ENCODE assay signal across 10 mouse cellular contexts in genomic region chr2:160413982-160414381, GRCm38 (mm10). TPM values are rescaled to one million over a fixed set of nuclear protein-coding genes. Genes with fewer than 3 reads are reported as not detected.
DNase-seq lines count a peak whose midpoint lies in the region; ATAC-seq and TF ChIP-seq lines count a peak whose summit lies in the region.
"Had no signal": no experiment of that assay in that cellular context is flagged by ENCODE, and none has a peak within 500 bp of the region (broad histone marks: within the 10 kb centered on the region; RNA-seq: fewer than 3 reads in every experiment).

No protein-coding gene starts in this region.

- intact Hi-C loops in left cerebral cortex, adult 2 months (cut with DNase I): no loop called here
- intact Hi-C loops in left cerebral cortex, postnatal 14 days (cut with DNase I): loop anchor here (10.0 kb wide), 1 partner anchor 161 kb away; no protein-coding TSS in a partner anchor

- no peak overlapping the region for H3K4me3 ChIP-seq in left cerebral cortex, adult 2 months
- H3K4me3 ChIP-seq: megakaryocyte, embryonic 14.5 days had no signal

- TF ChIP-seq CTCF in left cerebral cortex, adult 2 months (IDR thresholded peaks at IDR 0.05): peak; percentile 31

- peak; percentile 66 for DNase-seq in CD4-positive, CD25-positive, alpha-beta regulatory T cell, adult 2 months (ENCODE audit: low read depth, low spot score)
- DNase-seq in left cerebral cortex, adult 2 months (ENCODE audit: extremely low spot score in 1 of 2, low spot score in 2 of 2): no peak
- no peak for DNase-seq in left cerebral cortex, adult 9 months (ENCODE audit: low spot score in 2 of 2)
- DNase-seq in testis, postnatal 10 days (ENCODE audit: low spot score): peak; percentile 57
- DNase-seq in layer of hippocampus, adult 18-20 months (ENCODE audit: low spot score in 2 of 2): no peak
- no peak for DNase-seq in left cerebral cortex, postnatal 14 days (ENCODE audit: low spot score in 2 of 2)

- no peak for ATAC-seq in CD4-positive, CD25-positive, alpha-beta regulatory T cell, adult 4 months
- peak; percentile 59 for ATAC-seq in granulocyte monocyte progenitor cell, adult 5-6 weeks (replicated peaks; ENCODE audit: poor library complexity, severe bottlenecking)
- ATAC-seq: hindbrain, embryonic 16.5 days had no signal

- H3K27ac ChIP-seq in left cerebral cortex, adult 2 months: no peak overlapping the region

RNA-seq across cellular contexts. Expression of gene Mafb, which starts 47.1 kb away (rescaled TPM):
- under 1 TPM in 1 of 2 experiments, not detected in 1; 0.18 TPM for polyA plus RNA-seq in CD4-positive, CD25-positive, alpha-beta regulatory T cell, adult 4 months (2017; shearing (Covaris generic))
- 10 to 100 TPM; 20.3 to 20.6 TPM for total RNA-seq in left cerebral cortex, adult 2 months (2021)
- not detected in 2 replicates for total RNA-seq in granulocyte monocyte progenitor cell, adult 5-6 weeks (2014; fragmentation: Nextera tagmentation)
- total RNA-seq in granulocyte monocyte progenitor cell, adult 5-6 weeks (2017): 0.39 TPM in 1 of 2 replicates, not detected in the other
- total RNA-seq in layer of hippocampus, adult 18-20 months (2021): 10 to 100 TPM; 12.0 to 13.4 TPM
- 10 to 100 TPM; 19.3 to 20.2 TPM for total RNA-seq in left cerebral cortex, postnatal 14 days (2021)

Comparison
In these comparisons a context has a peak if more than half of its experiments do, and no peak if none do; other contexts are left out.
1. DNase-seq: peak in CD4-positive, CD25-positive, alpha-beta regulatory T cell, adult 2 months (single experiment) and testis, postnatal 10 days (single experiment); none in left cerebral cortex, adult 2 months (0 of 2), left cerebral cortex, adult 9 months (0 of 2), layer of hippocampus, adult 18-20 months (0 of 2) and left cerebral cortex, postnatal 14 days (0 of 2).
2. RNA of gene Mafb, which starts 47.1 kb away (total RNA-seq): 20.3 to 20.6 TPM in left cerebral cortex, adult 2 months, 19.3 to 20.2 TPM in left cerebral cortex, postnatal 14 days and 12.0 to 13.4 TPM in layer of hippocampus, adult 18-20 months; 0.39 TPM in granulocyte monocyte progenitor cell, adult 5-6 weeks; every median in the first group is over 4 times any median in the second.